Mouse (Mus musculus) limb, embryonic 12.5 days (tissue): ENCODE measurements at regions not wholly inside any gene's neighbourhood (a gene's known extent, or its start where the extent isn't known, plus 50 kb on each side); places are given as distances from the start of the nearest gene placed in this dataset.

ENCODE experiments used
- ATAC-seq: fragments of 200-750 bp; cut with Nextera tagmentation; 2 replicates; pipeline ENCODE4 v1.8.0; 2017; ENCODE audit warnings: low read depth, moderate TSS enrichment; ENCODE audit not compliant: insufficient number of reproducible peaks, insufficient read depth, low FRiP score, low TSS enrichment
- H3K27ac ChIP-seq: fragments of 300-500 bp; sonication (generic); 2 replicates; pipeline ENCODE4 v1.5.1; 2016; ENCODE audit warnings: mild to moderate bottlenecking, moderate library complexity
- H3K27me3 ChIP-seq: fragments of 300-500 bp; sonication (generic); 2 replicates; pipeline ENCODE4 v1.6.1; 2016; ENCODE audit warnings: mild to moderate bottlenecking, moderate library complexity
- H3K36me3 ChIP-seq: fragments of 300-500 bp; sonication (generic); 2 replicates; pipeline ENCODE4 v1.6.1; 2016; ENCODE audit warnings: mild to moderate bottlenecking, moderate library complexity
- H3K4me1 ChIP-seq: fragments of 300-500 bp; sonication (generic); replicated peaks from 2 replicates; pipeline ENCODE4 v1.6.1; 2016
- H3K4me2 ChIP-seq: fragments of 300-500 bp; sonication (generic); 2 replicates; pipeline ENCODE4 v1.6.1; 2016; ENCODE audit warnings: mild to moderate bottlenecking, moderate library complexity
- H3K4me3 ChIP-seq: fragments of 300-500 bp; sonication (generic); replicated peaks from 2 replicates; pipeline ENCODE4 v1.5.1; 2016; ENCODE audit warnings: mild to moderate bottlenecking
- H3K9ac ChIP-seq: fragments of 300-500 bp; sonication (generic); replicated peaks from 2 replicates; pipeline ENCODE4 v1.6.1; 2016; ENCODE audit warnings: mild to moderate bottlenecking, moderate library complexity
- H3K9me3 ChIP-seq: fragments of 300-500 bp; sonication (generic); 2 replicates; pipeline ENCODE4 v1.6.1; 2016; ENCODE audit warnings: mild to moderate bottlenecking, moderate library complexity
- WGBS: fragments of 180-500 bp; shearing (Covaris S2); methylation state at CpG from one replicate; pipeline ENCODE4 v1.1.7; 2016; 5-methylcytosine and 5-hydroxymethylcytosine counted together

- ATAC-seq, result 0 out of 2 replicates have a peak, but pooled peaks have one; percentile 63
- H3K4me1 ChIP-seq, result peaks cover 4% of the 10 kb centered on the region; the same call in 1 of the 2 replicates
- 56% methylated on average over 7 of the region's 7 CpGs for WGBS
- no peak overlapping the region for H3K27ac ChIP-seq
- H3K27me3 ChIP-seq, result no peaks in the 10 kb centered on the region
- H3K36me3 ChIP-seq, result no peaks in the 10 kb centered on the region
- no peaks in the 10 kb centered on the region for H3K9me3 ChIP-seq
- H3K9ac ChIP-seq, result no peak overlapping the region
- no peak overlapping the region for H3K4me3 ChIP-seq
- H3K4me2 ChIP-seq, result no peak overlapping the region
Measured at GRCm38 (mm10) chr4:28298911-28299353, 514.0 kb upstream of the Epha7 start.

- Histone ChIP-seq H3K4me2 (no peak overlapping the region), H3K4me1 (peaks cover 4% of the 10 kb centered on the region; the same call in 1 of the 2 replicates), H3K36me3 (no peaks in the 10 kb centered on the region), H3K27ac (no peak overlapping the region), H3K9me3 (no peaks in the 10 kb centered on the region), H3K27me3 (no peaks in the 10 kb centered on the region), H3K9ac (no peak overlapping the region), H3K4me3 (no peak overlapping the region)
- 71% methylated on average over 13 of the region's 13 CpGs for WGBS
- no peak for ATAC-seq
Measured at GRCm38 (mm10) chr4:28300018-28300440, 512.9 kb upstream of the Epha7 start.

GRCm38 (mm10) chr4:28301686-28302085 is 511.2 kb upstream of the Epha7 start:
- 78% methylated on average over 1 of the region's 1 CpGs for WGBS
- no peak overlapping the region for H3K9ac ChIP-seq
- ATAC-seq, result no peak
- peaks cover 4% of the 10 kb centered on the region; the same call in 1 of the 2 replicates for H3K4me1 ChIP-seq
- no peaks in the 10 kb centered on the region for H3K27me3 ChIP-seq
- H3K4me3 ChIP-seq, result no peak overlapping the region
- H3K36me3 ChIP-seq, result no peaks in the 10 kb centered on the region
- no peak overlapping the region for H3K27ac ChIP-seq
- no peaks in the 10 kb centered on the region for H3K9me3 ChIP-seq
- H3K4me2 ChIP-seq, result no peak overlapping the region

GRCm38 (mm10) chr4:28331036-28331435 is 481.9 kb upstream of the Epha7 start:
- H3K27ac ChIP-seq, result no peak overlapping the region
- H3K9ac ChIP-seq, result no peak overlapping the region
- no peak for ATAC-seq
- WGBS, result 67% methylated on average over 1 of the region's 1 CpGs
- H3K4me1 ChIP-seq, result no peaks in the 10 kb centered on the region
- H3K4me3 ChIP-seq, result no peak overlapping the region
- no peak overlapping the region for H3K4me2 ChIP-seq
- no peaks in the 10 kb centered on the region for H3K9me3 ChIP-seq
- no peaks in the 10 kb centered on the region for H3K27me3 ChIP-seq
- H3K36me3 ChIP-seq, result no peaks in the 10 kb centered on the region

GRCm38 (mm10) chr4:28364566-28364965 is 448.4 kb upstream of the Epha7 start:
- no peak for ATAC-seq
- H3K9me3 ChIP-seq, result no peaks in the 10 kb centered on the region
- WGBS, result 73% methylated on average over 1 of the region's 1 CpGs

GRCm38 (mm10) chr4:28377087-28377486 is 435.8 kb upstream of the Epha7 start:
- no peak for ATAC-seq

More at GRCm38 (mm10) chr4:28364566-28364965, 448.4 kb upstream of the Epha7 start:
- Histone ChIP-seq H3K4me3 (no peak overlapping the region), H3K27me3 (no peaks in the 10 kb centered on the region), H3K4me1 (no peaks in the 10 kb centered on the region), H3K4me2 (no peak overlapping the region), H3K36me3 (no peaks in the 10 kb centered on the region), H3K9ac (no peak overlapping the region), H3K27ac (no peak overlapping the region)

GRCm38 (mm10) chr4:28378661-28379060 is 434.3 kb upstream of the Epha7 start:
- ATAC-seq, result no peak
- Histone ChIP-seq H3K4me2 (no peak overlapping the region), H3K4me3 (no peak overlapping the region), H3K9me3 (no peaks in the 10 kb centered on the region), H3K36me3 (no peaks in the 10 kb centered on the region), H3K27me3 (no peaks in the 10 kb centered on the region), H3K27ac (no peak overlapping the region), H3K4me1 (no peaks in the 10 kb centered on the region), H3K9ac (no peak overlapping the region)
- WGBS, result 30% methylated on average over 1 of the region's 1 CpGs

More at GRCm38 (mm10) chr4:28377087-28377486, 435.8 kb upstream of the Epha7 start:
- H3K4me1 ChIP-seq, result no peaks in the 10 kb centered on the region
- H3K27ac ChIP-seq, result no peak overlapping the region
- H3K4me2 ChIP-seq, result no peak overlapping the region
- H3K9me3 ChIP-seq, result no peaks in the 10 kb centered on the region
- H3K36me3 ChIP-seq, result no peaks in the 10 kb centered on the region
- H3K9ac ChIP-seq, result no peak overlapping the region
- no peaks in the 10 kb centered on the region for H3K27me3 ChIP-seq
- H3K4me3 ChIP-seq, result no peak overlapping the region

- no peaks in the 10 kb centered on the region for H3K36me3 ChIP-seq
- H3K9ac ChIP-seq, result no peak overlapping the region
- H3K4me1 ChIP-seq, result no peaks in the 10 kb centered on the region
- no peaks in the 10 kb centered on the region for H3K9me3 ChIP-seq
- no peak overlapping the region for H3K4me3 ChIP-seq
- no peaks in the 10 kb centered on the region for H3K27me3 ChIP-seq
- H3K4me2 ChIP-seq, result no peak overlapping the region
- ATAC-seq, result no peak
- H3K27ac ChIP-seq, result no peak overlapping the region
- WGBS, result 76% methylated on average over 1 of the region's 1 CpGs
Measured at GRCm38 (mm10) chr4:28424341-28424740, 388.6 kb upstream of the Epha7 start.

- no peak for ATAC-seq
- H3K4me3 ChIP-seq, result no peak overlapping the region
- H3K27ac ChIP-seq, result no peak overlapping the region
- no peak overlapping the region for H3K9ac ChIP-seq
- H3K4me2 ChIP-seq, result no peak overlapping the region
- H3K9me3 ChIP-seq, result no peaks in the 10 kb centered on the region
- no peaks in the 10 kb centered on the region for H3K36me3 ChIP-seq
- 77% methylated on average over 1 of the region's 1 CpGs for WGBS
- H3K4me1 ChIP-seq, result no peaks in the 10 kb centered on the region
- H3K27me3 ChIP-seq, result no peaks in the 10 kb centered on the region
Measured at GRCm38 (mm10) chr4:28440161-28440560, 372.8 kb upstream of the Epha7 start.

GRCm38 (mm10) chr4:28453111-28453510 is 359.8 kb upstream of the Epha7 start:
- Histone ChIP-seq H3K36me3 (no peaks in the 10 kb centered on the region), H3K4me3 (no peak overlapping the region), H3K27ac (no peak overlapping the region), H3K27me3 (no peaks in the 10 kb centered on the region), H3K4me2 (no peak overlapping the region), H3K9ac (no peak overlapping the region), H3K9me3 (no peaks in the 10 kb centered on the region), H3K4me1 (no peaks in the 10 kb centered on the region)
- no peak for ATAC-seq
- 79% methylated on average over 1 of the region's 1 CpGs for WGBS

- Histone ChIP-seq H3K27ac (no peak overlapping the region), H3K4me1 (no peaks in the 10 kb centered on the region), H3K4me3 (no peak overlapping the region), H3K36me3 (no peaks in the 10 kb centered on the region), H3K9me3 (no peaks in the 10 kb centered on the region), H3K9ac (no peak overlapping the region), H3K27me3 (no peaks in the 10 kb centered on the region), H3K4me2 (no peak overlapping the region)
- ATAC-seq, result no peak
- WGBS, result 53% methylated on average over 2 of the region's 2 CpGs
Measured at GRCm38 (mm10) chr4:28456312-28456711, 356.6 kb upstream of the Epha7 start.
